Mouse (Mus musculus): ENCODE measurements around the gene Pafah1b3.
"Not testable (repeated sequence)": the region's sequence is repeated elsewhere in the genome, so short reads cannot be mapped to it uniquely, and the experiment has no call there.

Gene Pafah1b3

GRCm38 (mm10) chr7:25297454-25298325, at the start of gene Pafah1b3:
Gene Pafah1b3, minus strand, starts transcription at chr7:25297986.
- DNase-seq = peak; percentile 98

DNA sequence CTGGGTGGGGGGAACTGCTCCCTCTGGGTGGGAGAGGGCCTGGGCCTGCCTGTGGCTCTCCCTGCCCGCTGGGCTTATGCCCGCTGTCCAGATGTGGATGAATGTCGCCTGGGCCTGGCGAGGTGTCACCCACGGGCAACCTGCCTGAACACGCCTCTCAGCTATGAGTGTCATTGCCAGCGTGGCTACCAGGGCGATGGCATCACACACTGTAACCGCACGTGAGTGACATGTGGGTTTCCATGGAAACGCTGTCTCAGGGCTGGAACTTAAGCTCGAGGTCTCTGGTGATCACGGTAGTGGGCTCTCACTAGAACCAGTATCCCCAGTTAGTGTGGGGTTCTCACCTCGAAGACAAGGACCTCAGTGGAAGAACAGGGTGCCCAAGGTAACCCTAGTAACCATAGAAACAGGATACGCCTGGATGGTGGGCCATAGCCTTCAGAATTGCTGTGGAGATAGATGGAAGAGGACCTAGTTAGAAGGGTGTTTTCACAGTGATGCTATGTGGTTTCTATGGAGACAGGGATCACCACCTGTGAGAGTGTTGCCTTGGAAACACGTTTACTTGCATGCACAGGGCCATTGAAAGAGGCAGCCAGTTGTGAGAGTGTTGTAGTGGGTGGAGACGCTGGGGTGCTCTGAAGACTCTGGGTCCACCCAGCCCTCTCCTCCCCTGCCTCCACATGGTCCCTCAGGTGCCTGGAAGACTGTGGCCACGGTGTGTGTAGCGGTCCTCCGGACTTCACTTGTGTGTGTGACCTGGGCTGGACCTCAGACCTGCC, 43.4 kb upstream of the Pafah1b3 start:
- no peak for DNase-seq

- DNase-seq = no peak
Observed at GRCm38 (mm10) chr7:25339329-25339728, 41.5 kb upstream of the Pafah1b3 start.

DNA sequence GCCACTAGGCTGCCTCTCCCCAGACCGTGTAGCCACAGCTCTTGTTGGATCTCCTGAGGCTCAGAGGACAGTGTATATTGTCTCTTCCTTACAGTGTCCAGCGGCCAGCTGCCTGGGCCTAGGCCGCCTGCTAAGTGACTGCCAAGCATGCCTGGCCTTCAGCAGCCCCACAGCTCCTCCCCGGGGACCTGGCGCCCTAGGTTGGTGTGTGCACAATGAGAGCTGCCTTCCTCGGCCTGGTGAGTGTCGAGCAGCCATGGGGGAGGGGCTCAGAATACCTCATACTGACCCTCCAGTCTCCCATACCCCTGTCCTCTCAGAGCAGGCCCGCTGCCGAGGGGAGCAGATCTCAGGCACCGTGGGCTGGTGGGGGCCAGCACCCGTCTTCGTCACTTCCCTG, 36.7 kb upstream of the Pafah1b3 start:
- DNase-seq = no peak

- DNase-seq = peak; percentile 95
Observed at GRCm38 (mm10) chr7:25333596-25334307, 36.0 kb upstream of the Pafah1b3 start.

DNA sequence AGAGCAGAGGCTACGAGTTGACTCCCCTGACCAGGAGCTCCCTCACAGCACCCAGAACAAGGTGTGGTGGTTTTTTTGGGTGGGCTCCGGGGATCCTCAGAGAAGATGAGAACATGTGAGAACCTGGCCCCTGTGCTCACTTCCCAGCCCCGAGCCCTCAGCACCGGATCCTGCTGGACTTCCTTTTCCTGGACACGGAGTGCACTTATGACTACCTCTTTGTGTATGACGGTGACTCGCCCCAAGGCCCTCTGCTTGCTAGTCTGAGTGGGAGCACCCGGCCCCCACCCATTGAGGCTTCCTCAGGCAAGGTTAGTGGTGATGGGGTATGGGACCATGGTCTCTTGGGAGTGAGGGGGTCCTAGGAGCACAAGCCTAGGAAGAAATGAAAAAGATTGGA, 28.4 kb upstream of the Pafah1b3 start:
- peak; percentile 96 for DNase-seq

- DNase-seq = not testable (repeated sequence)
Observed at GRCm38 (mm10) chr7:25325431-25325830, 27.6 kb upstream of the Pafah1b3 start.

- DNase-seq = no peak
Observed at GRCm38 (mm10) chr7:25323219-25323618, 25.4 kb upstream of the Pafah1b3 start.

- no peak for DNase-seq
Observed at GRCm38 (mm10) chr7:25322058-25322484, 24.3 kb upstream of the Pafah1b3 start.

DNA sequence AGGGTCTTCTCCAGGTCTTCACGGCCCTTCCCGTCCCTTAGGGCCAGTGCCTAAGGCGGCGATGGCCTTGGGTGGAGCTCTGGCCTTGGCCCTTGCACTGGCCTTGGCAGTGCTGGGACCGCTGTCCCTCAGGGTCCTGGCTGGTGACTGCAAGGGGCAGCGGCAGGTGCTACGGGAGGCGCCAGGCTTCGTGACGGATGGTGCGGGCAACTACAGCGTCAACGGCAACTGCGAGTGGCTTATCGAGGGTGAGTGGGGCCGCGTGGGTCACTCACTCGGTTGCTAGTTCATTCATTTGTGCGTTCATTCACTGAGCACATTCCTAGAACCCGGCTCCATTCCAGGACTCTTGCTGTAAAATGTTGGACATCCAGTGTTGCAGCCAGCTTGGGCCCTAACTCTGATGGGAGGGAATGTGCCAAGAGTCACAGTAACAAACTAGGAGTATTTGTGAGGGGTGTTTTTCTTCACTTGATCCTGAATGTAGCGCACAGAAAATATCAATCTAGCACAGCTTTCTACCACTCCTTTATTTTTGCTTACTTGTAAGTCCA, 19.7 kb upstream of the Pafah1b3 start:
- no peak for DNase-seq

- DNase-seq = peak; percentile 100
Observed at GRCm38 (mm10) chr7:25316532-25317445, 19.0 kb upstream of the Pafah1b3 start, which contains the start of gene Megf8. Gene Megf8, plus strand, starts transcription at chr7:25317164.

GRCm38 (mm10) chr7:25315306-25316041, 17.7 kb upstream of the Pafah1b3 start:
- no peak for DNase-seq

- no peak for DNase-seq
Observed at GRCm38 (mm10) chr7:25314606-25315305, 17.0 kb upstream of the Pafah1b3 start.

DNA sequence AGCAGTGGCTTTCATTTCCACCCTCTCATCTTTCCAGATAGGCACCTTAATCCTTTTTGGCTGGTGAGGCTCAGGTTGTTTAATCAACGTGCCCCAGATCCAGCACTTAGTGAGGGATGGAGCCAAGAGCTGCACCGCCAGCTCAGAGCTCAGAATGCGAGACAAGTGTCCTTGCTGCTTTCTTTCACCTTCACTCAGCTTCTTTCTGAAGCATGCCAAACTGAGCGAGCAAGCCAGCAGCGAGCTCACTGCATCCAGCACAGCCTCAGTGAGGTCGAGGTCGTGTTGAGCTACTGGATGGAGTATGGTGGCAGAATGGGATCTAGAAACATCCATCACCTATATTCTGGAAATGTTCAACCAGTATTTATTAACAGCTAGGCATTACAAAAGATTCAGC, 15.5 kb upstream of the Pafah1b3 start:
- DNase-seq = no peak

DNA sequence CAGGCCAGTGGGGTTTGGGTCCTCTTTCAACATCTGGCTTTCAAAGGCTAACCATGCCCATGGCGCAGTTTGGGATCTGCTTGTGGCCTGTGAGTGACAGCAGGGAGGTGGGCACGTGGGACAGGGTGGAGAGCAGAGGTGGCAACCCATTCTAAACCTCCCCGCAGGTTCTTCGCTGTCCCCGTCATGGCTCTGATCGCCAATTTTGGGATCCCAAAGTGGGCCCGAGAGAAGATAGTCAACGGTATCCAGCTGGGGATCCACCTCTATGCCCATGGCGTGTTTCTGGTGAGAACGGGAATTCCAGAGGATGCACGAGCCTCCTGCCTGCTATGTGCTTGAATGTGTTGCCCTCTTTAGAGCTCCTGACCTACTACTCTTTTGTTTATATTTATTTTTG, 13.4 kb upstream of the Pafah1b3 start:
- DNase-seq = no peak

GRCm38 (mm10) chr7:25309425-25309824, 11.6 kb upstream of the Pafah1b3 start:
- DNase-seq = peak; percentile 89

GRCm38 (mm10) chr7:25308702-25309318, 11.0 kb upstream of the Pafah1b3 start:
- peak; percentile 84 for DNase-seq

GRCm38 (mm10) chr7:25306614-25306996, 8.8 kb upstream of the Pafah1b3 start:
- DNase-seq = no peak

GRCm38 (mm10) chr7:25305956-25306613, 8.3 kb upstream of the Pafah1b3 start, which contains the start of gene Tmem145:
Gene Tmem145, plus strand, starts transcription at chr7:25306106.
- peak; percentile 88 for DNase-seq
